Mouse (Mus musculus) lung, postnatal 0 days (tissue): Measurements from ENCODE around the gene Gsx2. TPM values are rescaled to one million over a fixed set of nuclear protein-coding genes. Genes with fewer than 3 reads are reported as not detected.

Source experiments
- ATAC-seq: fragments of 200-750 bp; cut with Nextera tagmentation; 2 replicates; pipeline ENCODE4 v1.8.0; 2017; ENCODE audit warnings: moderate library complexity
- DNase-seq: peaks from one replicate; pipeline ENCODE4 v3.0.0-alpha.2; 2016; ENCODE audit warnings: low spot score
- H3K27ac ChIP-seq: fragments of 300-500 bp; sonication (generic); 2 replicates; pipeline ENCODE4 v1.5.1; 2014; ENCODE audit warnings: antibody characterized with exemption, mild to moderate bottlenecking, low read length, mixed read lengths
- H3K27me3 ChIP-seq: fragments of 300-500 bp; sonication (generic); replicated peaks from 2 replicates; pipeline ENCODE4 v1.6.1; 2014; ENCODE audit warnings: low read length, mixed read lengths; ENCODE audit not compliant: insufficient read depth
- H3K36me3 ChIP-seq: fragments of 300-500 bp; sonication (generic); 2 replicates; pipeline ENCODE4 v1.6.1; 2014; ENCODE audit warnings: low read length, mixed read lengths; ENCODE audit not compliant: insufficient read depth
- H3K4me1 ChIP-seq: fragments of 300-500 bp; sonication (generic); 2 replicates; pipeline ENCODE4 v1.6.1; 2014; ENCODE audit warnings: antibody characterized with exemption, low read depth, low read length, mixed read lengths; ENCODE audit not compliant: insufficient read depth
- H3K4me2 ChIP-seq: fragments of 300-500 bp; sonication (generic); replicated peaks from 2 replicates; pipeline ENCODE4 v1.6.1; 2014; ENCODE audit warnings: low read depth, mild to moderate bottlenecking, low read length, moderate library complexity, mixed read lengths
- H3K4me3 ChIP-seq: fragments of 300-500 bp; sonication (generic); 2 replicates; pipeline ENCODE4 v1.5.1; 2014; ENCODE audit warnings: low read depth, low read length
- H3K9ac ChIP-seq: fragments of 300-500 bp; sonication (generic); replicated peaks from 2 replicates; pipeline ENCODE4 v1.6.1; 2014; ENCODE audit warnings: low read depth, mild to moderate bottlenecking
- H3K9me3 ChIP-seq: fragments of 300-500 bp; sonication (generic); 2 replicates; pipeline ENCODE4 v1.6.1; 2016; ENCODE audit warnings: low read length, mixed read lengths
- CTCF ChIP-seq: IDR thresholded peaks from 2 replicates; pipeline ENCODE4 v1.5.1; 2016; ENCODE audit warnings: antibody characterized with exemption, mild to moderate bottlenecking
- EP300 ChIP-seq: IDR thresholded peaks from 2 replicates; pipeline ENCODE4 v1.6.1; 2016; ENCODE audit warnings: antibody characterized with exemption, mild to moderate bottlenecking, control low read depth
- WGBS: fragments of 180-500 bp; shearing (Covaris S2); extraction: QIAGEN DNeasy Blood & Tissue Kit; methylation state at CpG from one replicate; pipeline ENCODE4 v1.1.7; 2014; 5-methylcytosine and 5-hydroxymethylcytosine counted together
- polyA plus RNA-seq: library from polyadenylated mRNA; unstranded; fragments of >200 nt; fragmentation: Nextera tagmentation; extraction: Ambion mirVana; gene quantifications from 2 replicates; pipeline ENCODE4 v1.2.1, GENCODE M21; 2015

Gene Gsx2
- polyA plus RNA-seq, 1 experiment from 2014 or later: not detected

DNA sequence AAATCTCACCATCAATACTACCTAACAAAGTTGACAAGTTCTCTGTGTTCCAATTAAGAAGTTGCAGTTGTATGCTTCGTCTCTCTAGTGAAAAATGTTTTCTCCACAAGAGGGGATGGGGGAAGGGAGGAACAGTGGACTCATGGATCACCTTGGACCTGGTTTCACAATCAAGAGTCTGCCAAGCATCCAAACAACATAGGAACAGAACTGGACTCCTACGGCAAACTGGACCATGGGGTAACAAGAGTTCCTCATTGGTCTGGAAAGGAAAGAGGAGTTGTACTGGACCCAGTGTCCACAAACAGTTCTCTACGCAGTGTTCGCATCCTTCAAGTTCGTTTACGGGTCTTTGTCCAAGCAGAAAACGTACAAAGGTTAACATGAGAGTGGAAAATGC, 30.0 kb upstream of the Gsx2 start:
- Histone ChIP-seq H3K36me3 (no peaks in the 10 kb centered on the region), H3K4me3 (no peak overlapping the region), H3K9me3 (no peaks in the 10 kb centered on the region), H3K9ac (no peak overlapping the region), H3K27ac (no peak overlapping the region; the same call in 1 of the 2 replicates), H3K4me1 (peaks cover 8% of the 10 kb centered on the region; the same call in 1 of the 2 replicates), H3K27me3 (no peaks in the 10 kb centered on the region), H3K4me2 (no peak overlapping the region)
- WGBS: 77% methylated on average over 7 of the region's 7 CpGs
- DNase-seq: peak; percentile 16
- ATAC-seq: no peak
- TF ChIP-seq EP300 (no peak), CTCF (no peak)

DNA sequence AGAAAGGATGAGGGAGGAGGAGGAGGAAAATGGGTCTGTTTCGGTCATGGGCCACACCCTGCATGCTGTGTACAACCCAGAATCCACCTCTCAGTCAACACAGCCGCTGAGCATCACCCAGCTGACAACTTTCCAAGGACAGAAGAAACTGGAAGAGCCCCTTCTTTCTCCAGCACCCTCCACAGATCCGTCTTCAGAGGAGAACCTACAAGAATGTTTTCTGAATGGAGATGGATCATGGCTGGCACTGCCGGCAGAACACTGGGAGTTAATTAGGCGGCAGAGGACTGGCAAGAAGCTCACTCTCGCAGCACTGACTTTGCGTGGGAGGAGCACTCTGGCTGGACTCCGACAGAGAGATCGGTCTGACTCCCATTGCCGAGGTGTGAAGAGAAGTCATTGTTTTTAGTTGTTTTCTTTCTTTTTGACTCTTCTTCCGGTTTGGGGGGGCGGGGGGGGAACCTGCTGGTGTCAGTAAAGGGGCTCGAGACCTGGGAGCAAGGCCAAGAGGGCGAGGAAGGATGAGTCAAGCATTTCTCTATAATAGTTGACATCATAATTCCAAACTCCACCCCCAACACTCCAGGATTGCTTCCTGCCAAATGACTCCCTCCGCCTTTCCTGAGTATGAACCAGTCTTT, 28.6 kb upstream of the Gsx2 start:
- 19% methylated on average over 15 of the region's 15 CpGs for WGBS
- Histone ChIP-seq H3K36me3 (no peaks in the 10 kb centered on the region), H3K9me3 (no peaks in the 10 kb centered on the region), H3K27ac (no peak overlapping the region), H3K4me1 (peaks cover 6% of the 10 kb centered on the region; the same call in 1 of the 2 replicates), H3K9ac (no peak overlapping the region), H3K4me2 (peak overlapping the region; percentile 32), H3K4me3 (no peak overlapping the region), H3K27me3 (no peaks in the 10 kb centered on the region)
- peak; percentile 90 for DNase-seq
- peak; percentile 18 for ATAC-seq
- TF ChIP-seq EP300: peak; percentile 46; the same call in 1 of the 2 replicates
- TF ChIP-seq CTCF: no peak

DNA sequence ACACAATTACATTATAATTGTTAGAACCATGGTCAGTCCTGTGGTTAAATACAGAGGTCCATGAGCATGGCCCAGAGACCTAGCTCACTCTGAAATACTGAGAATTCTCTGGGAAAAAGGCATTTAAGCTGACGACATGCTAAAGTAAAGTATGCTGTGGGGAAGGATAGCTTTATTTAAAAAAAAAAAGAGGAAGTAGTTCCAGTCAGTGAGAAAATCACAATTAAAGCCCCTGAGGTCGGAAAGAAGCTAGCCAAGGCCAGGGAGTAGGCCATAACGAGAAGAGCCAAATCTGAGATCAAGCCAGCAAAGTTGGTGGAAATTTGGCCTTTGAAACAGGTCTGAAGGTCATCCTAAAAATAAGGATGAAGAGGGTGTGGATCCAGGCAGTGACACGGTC, 24.3 kb upstream of the Gsx2 start:
- Histone ChIP-seq H3K9me3 (no peaks in the 10 kb centered on the region), H3K9ac (no peak overlapping the region), H3K36me3 (no peaks in the 10 kb centered on the region), H3K27me3 (no peaks in the 10 kb centered on the region), H3K4me3 (no peak overlapping the region), H3K4me2 (no peak overlapping the region), H3K27ac (no peak overlapping the region), H3K4me1 (no peaks in the 10 kb centered on the region)
- 69% methylated on average over 4 of the region's 4 CpGs for WGBS
- no peak for ATAC-seq
- DNase-seq: no peak
- TF ChIP-seq EP300: no peak
- TF ChIP-seq CTCF: no peak

DNA sequence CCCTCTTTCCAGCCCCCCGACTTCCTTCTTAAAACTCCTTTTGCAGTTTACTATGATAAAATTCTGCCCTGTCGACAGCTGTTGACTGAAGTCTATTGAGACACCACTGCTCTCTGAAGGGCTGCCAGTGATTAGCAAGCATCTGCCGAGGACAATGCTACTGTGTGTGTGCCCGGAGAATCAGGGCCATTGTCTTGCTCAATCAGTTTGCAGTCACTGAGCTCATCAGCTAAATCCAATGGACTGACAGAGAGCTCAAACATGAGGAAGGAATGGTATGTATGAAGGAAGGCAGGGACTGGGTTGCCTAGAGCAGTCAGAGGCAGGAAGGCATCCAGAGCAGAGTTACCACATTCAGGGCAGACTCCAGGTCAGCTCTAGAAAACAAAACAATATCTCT, 12.2 kb upstream of the Gsx2 start:
- H3K4me2 ChIP-seq: no peak overlapping the region
- no peaks in the 10 kb centered on the region for H3K4me1 ChIP-seq
- H3K27ac ChIP-seq: no peak overlapping the region
- no peaks in the 10 kb centered on the region for H3K9me3 ChIP-seq
- 35% methylated on average over 4 of the region's 4 CpGs for WGBS
- no peaks in the 10 kb centered on the region for H3K36me3 ChIP-seq
- no peak overlapping the region for H3K9ac ChIP-seq
- TF ChIP-seq EP300 (0 out of 2 replicates have a peak, but pooled peaks have one; percentile 9), CTCF (no peak)
- H3K27me3 ChIP-seq: peaks cover 18% of the 10 kb centered on the region
- ATAC-seq (peak; percentile 90), DNase-seq (peak; percentile 86)
- H3K4me3 ChIP-seq: no peak overlapping the region

DNA sequence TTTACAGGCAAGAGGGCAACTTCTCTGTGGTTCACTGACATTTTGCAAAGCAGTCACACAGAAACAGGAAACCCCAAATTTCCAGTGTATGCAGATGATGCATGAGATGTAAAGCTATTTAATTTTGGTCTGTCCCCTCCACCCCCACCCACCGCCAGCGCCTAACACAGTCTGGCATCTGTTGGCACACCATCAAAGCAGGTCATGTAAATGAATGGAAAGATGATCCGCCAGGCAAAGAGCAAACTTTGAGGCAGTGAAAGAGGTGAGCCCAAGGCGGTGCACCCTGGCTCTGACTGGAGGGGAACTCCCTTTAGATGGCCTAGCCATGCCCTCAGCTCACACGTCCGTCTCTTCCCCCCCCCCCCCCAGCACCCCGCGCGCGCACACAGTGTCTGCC, 8.7 kb upstream of the Gsx2 start:
- peaks cover 42% of the 10 kb centered on the region for H3K27me3 ChIP-seq
- no peak overlapping the region for H3K27ac ChIP-seq
- peaks cover 4% of the 10 kb centered on the region; the same call in 1 of the 2 replicates for H3K4me1 ChIP-seq
- peak overlapping the region; percentile 33; the same call in 1 of the 2 replicates for H3K4me3 ChIP-seq
- TF ChIP-seq CTCF (no peak), EP300 (no peak)
- DNase-seq (no peak), ATAC-seq (0 out of 2 replicates have a peak, but pooled peaks have one; percentile 4)
- WGBS: 4% methylated on average over 6 of the region's 10 CpGs
- H3K9me3 ChIP-seq: no peaks in the 10 kb centered on the region
- peak overlapping the region; percentile 62 for H3K4me2 ChIP-seq
- no peaks in the 10 kb centered on the region for H3K36me3 ChIP-seq
- no peak overlapping the region for H3K9ac ChIP-seq

DNA sequence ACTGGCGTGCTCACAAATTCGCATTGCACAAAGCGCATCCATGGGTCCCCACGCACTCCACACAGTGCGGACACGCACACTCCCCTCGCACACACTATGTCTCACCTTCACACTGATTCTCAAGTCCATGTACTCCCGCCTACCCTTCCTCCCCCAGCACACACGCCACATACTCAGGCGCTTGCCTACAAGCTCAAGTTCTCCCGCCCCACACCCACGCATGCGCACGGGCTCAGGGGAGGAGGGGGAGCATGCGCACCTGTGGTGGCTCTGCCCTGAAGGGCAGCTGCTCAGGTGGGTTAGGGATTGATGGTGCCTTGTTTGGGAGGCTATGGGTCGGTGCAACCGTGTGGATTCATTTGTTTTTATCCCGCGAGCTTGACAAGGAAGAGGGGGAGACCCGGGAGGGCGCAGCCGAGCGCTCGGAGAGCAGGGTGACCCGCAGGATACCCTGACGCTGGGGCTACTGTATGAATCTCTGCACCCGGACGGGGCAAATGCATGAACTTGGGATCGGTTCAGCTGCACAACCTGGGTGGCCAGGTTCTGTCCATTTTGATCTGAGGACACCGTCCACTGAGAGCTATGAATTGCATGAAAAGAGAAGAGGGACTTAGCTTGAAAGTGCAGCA, 8.2 kb upstream of the Gsx2 start:
- Histone ChIP-seq H3K4me1 (peaks cover 4% of the 10 kb centered on the region; the same call in 1 of the 2 replicates), H3K27ac (no peak overlapping the region), H3K36me3 (no peaks in the 10 kb centered on the region), H3K27me3 (peaks cover 42% of the 10 kb centered on the region), H3K9me3 (no peaks in the 10 kb centered on the region), H3K4me3 (peak overlapping the region; percentile 33), H3K9ac (no peak overlapping the region), H3K4me2 (peak overlapping the region; percentile 62)
- DNase-seq: no peak
- no peak for TF ChIP-seq CTCF
- TF ChIP-seq EP300: no peak
- WGBS: 2% methylated on average over 28 of the region's 30 CpGs
- peak; percentile 38; the same call in 1 of the 2 replicates for ATAC-seq
